Mouse (Mus musculus): ENCODE data around the gene St8sia4.
"Not testable (repeated sequence)": the region's sequence is repeated elsewhere in the genome, so short reads cannot be mapped to it uniquely, and the experiment has no call there.

Gene St8sia4

GRCm38 (mm10) chr1:95596825-95597224 is 70.5 kb downstream of the St8sia4 start:
- DNase-seq (ENCODE audit: low spot score) = no peak

GRCm38 (mm10) chr1:95591101-95591500 is 76.3 kb downstream of the St8sia4 start:
- DNase-seq (ENCODE audit: low spot score) = no peak

- no peak for DNase-seq (ENCODE audit: low spot score)
Observed at GRCm38 (mm10) chr1:95590108-95590507, 77.3 kb downstream of the St8sia4 start.

- no peak for DNase-seq (ENCODE audit: low spot score)
Observed at GRCm38 (mm10) chr1:95589471-95589870, 77.9 kb downstream of the St8sia4 start.

- DNase-seq (ENCODE audit: low spot score) = no peak
Observed at GRCm38 (mm10) chr1:95583310-95583709, 84.1 kb downstream of the St8sia4 start.

GRCm38 (mm10) chr1:95582264-95582663 is 85.1 kb downstream of the St8sia4 start:
- DNase-seq (ENCODE audit: low spot score) = no peak

- no peak for DNase-seq (ENCODE audit: low spot score)
Observed at GRCm38 (mm10) chr1:95572619-95573540, 94.5 kb downstream of the St8sia4 start.

GRCm38 (mm10) chr1:95571106-95571505 is 96.3 kb downstream of the St8sia4 start:
- no peak for DNase-seq (ENCODE audit: low spot score)

GRCm38 (mm10) chr1:95554556-95554955 is 112.8 kb downstream of the St8sia4 start:
- not testable (repeated sequence) for DNase-seq (ENCODE audit: low spot score)

- no peak for DNase-seq (ENCODE audit: low spot score)
Observed at GRCm38 (mm10) chr1:95541460-95541859, 125.9 kb downstream of the St8sia4 start.

All from left cerebral cortex, adult 11 months (tissue).